Mouse (Mus musculus): ENCODE data around the gene Neurod6. TPM values are rescaled to one million over a fixed set of nuclear protein-coding genes. Genes with fewer than 3 reads are reported as not detected.

Neurod6 gene
- not detected for total RNA-seq (2023)

DNA sequence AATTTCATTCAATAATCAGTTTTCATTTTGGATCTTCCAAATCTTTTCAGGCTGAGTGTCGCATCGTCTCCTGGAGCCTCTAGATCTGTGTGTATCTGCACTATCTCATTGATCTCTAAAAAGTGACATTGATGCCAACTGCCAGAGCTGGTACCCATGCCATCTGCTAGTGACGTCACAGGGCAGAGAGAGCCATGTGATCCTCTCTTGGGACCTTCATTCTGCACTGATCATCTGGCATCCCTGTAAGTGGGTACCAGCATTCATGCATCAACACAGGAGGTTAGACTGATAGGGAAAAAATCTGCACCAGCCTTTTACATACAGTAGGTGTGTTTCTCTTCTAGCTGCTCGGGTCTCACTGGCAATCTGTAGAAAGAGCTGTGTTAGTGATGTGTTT lies at the start of gene Neurod6:
Gene Neurod6 (minus strand): TSS at position 290 of the 400 bp plus-strand sequence.

Other genes starting within 250 kb of the Neurod6 start
- not detected for gene Adcyap1r1, start 229.3 kb downstream of the Neurod6 start, total RNA-seq (2023)
- not detected for gene Itprid1, start 155.6 kb upstream of the Neurod6 start, total RNA-seq (2023)

Measured in CD8-positive naive resting alpha-beta T cell, adult 57 days (primary cell).